In genomic region chr19:23893093-23893889, GRCm38 (mm10) we compare ENCODE assay signal across 8 mouse cellular contexts.
DNase-seq lines count a peak whose midpoint lies in the region; ATAC-seq and TF ChIP-seq lines count a peak whose summit lies in the region.

No protein-coding gene starts in this region.

- ATAC-seq in hindbrain, embryonic 14.5 days (ENCODE audit: low FRiP score): peak; percentile 77

- H3K27me3 ChIP-seq in ES-Bruce4 (ENCODE audit: control insufficient read depth, insufficient read depth, low read length, poor library complexity, severe bottlenecking): peaks cover 15% of the 10 kb centered on the region; the same call in 1 of the 2 replicates
- H3K27me3 ChIP-seq in hindbrain, embryonic 14.5 days (ENCODE audit: control insufficient read depth, insufficient read depth, low read length): peaks cover 13% of the 10 kb centered on the region

- no peaks in the 10 kb centered on the region for H3K36me3 ChIP-seq in ES-Bruce4 (ENCODE audit: control insufficient read depth, insufficient read depth, low read length, poor library complexity, severe bottlenecking)
- peaks cover 13% of the 10 kb centered on the region for H3K36me3 ChIP-seq in hindbrain, embryonic 14.5 days (replicated peaks; ENCODE audit: control insufficient read depth, insufficient read depth)

- TF ChIP-seq POLR2A in ES-Bruce4 (IDR thresholded peaks at IDR 0.05; ENCODE audit: insufficient read depth, low read length): no peak
- no peak for TF ChIP-seq POLR2A in brain, embryonic 14.5 days (IDR thresholded peaks at IDR 0.05; ENCODE audit: borderline replicate concordance, extremely low read depth, insufficient read depth, insufficient read length, poor library complexity, severe bottlenecking)

- no peak for TF ChIP-seq CTCF in ES-Bruce4 (IDR thresholded peaks at IDR 0.05; ENCODE audit: low read depth, low read length)
- TF ChIP-seq CTCF in brain, embryonic 14.5 days (IDR thresholded peaks at IDR 0.05; ENCODE audit: borderline replicate concordance, extremely low read depth, insufficient read depth, insufficient read length): peak; percentile 33; the same call in 1 of the 2 replicates

- DNase-seq in brain, embryonic 14.5 days (ENCODE audit: low read depth): peak; percentile 84
- peak; percentile 21 for DNase-seq in gastrocnemius, adult 18-20 months (ENCODE audit: low spot score)
- DNase-seq in hindbrain, embryonic 14.5 days (ENCODE audit: low spot score): peak; percentile 61
- DNase-seq in left cerebral cortex, adult 18-20 months (ENCODE audit: low spot score in 2 of 2): peak; percentile 50 to 60
- DNase-seq in lung, postnatal 14 days: peak; percentile 51
- peak; percentile 70 to 73 for DNase-seq in right cerebral cortex, postnatal 10 days (ENCODE audit: low spot score in 2 of 2)
- DNase-seq in c-Kit-positive CD71-positive TER-119-positive erythroid progenitor cells, embryonic 14.5 days (ENCODE audit: low spot score): no peak

- H3K27ac ChIP-seq in ES-Bruce4 (ENCODE audit: insufficient read depth, low read length): no peak overlapping the region
- H3K27ac ChIP-seq in hindbrain, embryonic 14.5 days: no peak overlapping the region

- H3K4me1 ChIP-seq in ES-Bruce4 (ENCODE audit: control insufficient read depth, insufficient read depth, low read length): no peaks in the 10 kb centered on the region
- H3K4me1 ChIP-seq in hindbrain, embryonic 14.5 days (replicated peaks; ENCODE audit: control insufficient read depth, insufficient read depth, low read length): peaks cover 8% of the 10 kb centered on the region

- no peak for TF ChIP-seq EP300 in ES-Bruce4 (IDR thresholded peaks at IDR 0.05; ENCODE audit: insufficient read depth, low read depth, low read length)

- H3K9ac ChIP-seq in ES-Bruce4 (ENCODE audit: low read depth, poor library complexity, severe bottlenecking): peak overlapping the region; percentile 13; the same call in 1 of the 2 replicates
- H3K9ac ChIP-seq in hindbrain, embryonic 14.5 days: peak overlapping the region; percentile 25; the same call in 1 of the 2 replicates

- peak overlapping the region; percentile 46 for H3K4me3 ChIP-seq in ES-Bruce4 (ENCODE audit: low read depth, low read length)
- peak overlapping the region; percentile 31 for H3K4me3 ChIP-seq in hindbrain, embryonic 14.5 days (replicated peaks; ENCODE audit: low read length)

- H3K4me2 ChIP-seq in hindbrain, embryonic 14.5 days (replicated peaks): peak overlapping the region; percentile 53

- no peaks in the 10 kb centered on the region for H3K9me3 ChIP-seq in ES-Bruce4 (replicated peaks; ENCODE audit: control insufficient read depth, insufficient read depth, low read length, poor library complexity, severe bottlenecking)
- no peaks in the 10 kb centered on the region for H3K9me3 ChIP-seq in hindbrain, embryonic 14.5 days (ENCODE audit: control insufficient read depth, low read length)

- 20% methylated on average over 108 of the region's 110 CpGs for WGBS in hindbrain, embryonic 14.5 days
